Mouse (Mus musculus) heart, embryonic 14.5 days (tissue): ENCODE measurements at regions not wholly inside any gene's neighbourhood (a gene's known extent, or its start where the extent isn't known, plus 50 kb on each side); places are given as distances from the start of the nearest gene placed in this dataset.

Experiments
- ATAC-seq: fragments of 200-750 bp; cut with Nextera tagmentation; 2 replicates; pipeline ENCODE4 v1.8.0; 2017; ENCODE audit warnings: low read depth, moderate TSS enrichment; ENCODE audit not compliant: insufficient number of reproducible peaks, insufficient read depth, low FRiP score
- H3K27ac ChIP-seq, 2 experiments: fragments of 200-500 bp in 1 of 2; fragments of 300-500 bp in 1 of 2; sonication (generic) in 1 of 2; replicated peaks in 1 of 2; 2 replicates each; pipeline ENCODE4 v1.5.1; 2012 to 2014; ENCODE audit warnings: low read depth in 2 of 2, low read length in 2 of 2, control low read depth in 1 of 2, mild to moderate bottlenecking in 1 of 2, mixed read lengths in 1 of 2; ENCODE audit not compliant: control insufficient read depth in 1 of 2, insufficient read depth in 1 of 2
- H3K27me3 ChIP-seq: fragments of 300-500 bp; sonication (generic); 2 replicates; pipeline ENCODE4 v1.6.1; 2014; ENCODE audit warnings: mild to moderate bottlenecking, low read length, control low read depth; ENCODE audit not compliant: control insufficient read depth, insufficient read depth
- H3K36me3 ChIP-seq: fragments of 300-500 bp; sonication (generic); 2 replicates; pipeline ENCODE4 v1.6.1; 2014; ENCODE audit warnings: mild to moderate bottlenecking, control low read depth, low read length, mixed read lengths; ENCODE audit not compliant: control insufficient read depth, insufficient read depth
- H3K4me1 ChIP-seq, 2 experiments: fragments of 200-500 bp in 1 of 2; fragments of 300-500 bp in 1 of 2; sonication (generic) in 1 of 2; 2 replicates each; pipeline ENCODE4 v1.6.1; 2012 to 2014; ENCODE audit warnings: low read length in 2 of 2, control low read depth in 1 of 2, mixed read lengths in 1 of 2; ENCODE audit not compliant: control insufficient read depth in 2 of 2, insufficient read depth in 2 of 2
- H3K4me2 ChIP-seq: fragments of 300-500 bp; sonication (generic); 2 replicates; pipeline ENCODE4 v1.6.1; 2014; ENCODE audit warnings: mild to moderate bottlenecking, low read length
- H3K4me3 ChIP-seq, 2 experiments: fragments of 200-500 bp in 1 of 2; fragments of 300-500 bp in 1 of 2; sonication (generic) in 1 of 2; 2 replicates each; pipeline ENCODE4 v1.5.1; 2012 to 2014; ENCODE audit warnings: low read length in 2 of 2, mild to moderate bottlenecking in 2 of 2, control low read depth in 1 of 2, low read depth in 1 of 2, moderate library complexity in 1 of 2; ENCODE audit not compliant: control insufficient read depth in 1 of 2, insufficient read depth in 1 of 2
- H3K9ac ChIP-seq: fragments of 300-500 bp; sonication (generic); 2 replicates; pipeline ENCODE4 v1.6.1; 2014; ENCODE audit warnings: mild to moderate bottlenecking, low read length
- H3K9me3 ChIP-seq: fragments of 300-500 bp; sonication (generic); 2 replicates; pipeline ENCODE4 v1.6.1; 2016; ENCODE audit warnings: low read length, control low read depth; ENCODE audit not compliant: control insufficient read depth
- WGBS: fragments of 180-500 bp; shearing (Covaris S2); extraction: QIAGEN DNeasy Blood & Tissue Kit; methylation state at CpG from one replicate; pipeline ENCODE4 v1.1.7; 2014; 5-methylcytosine and 5-hydroxymethylcytosine counted together

DNA sequence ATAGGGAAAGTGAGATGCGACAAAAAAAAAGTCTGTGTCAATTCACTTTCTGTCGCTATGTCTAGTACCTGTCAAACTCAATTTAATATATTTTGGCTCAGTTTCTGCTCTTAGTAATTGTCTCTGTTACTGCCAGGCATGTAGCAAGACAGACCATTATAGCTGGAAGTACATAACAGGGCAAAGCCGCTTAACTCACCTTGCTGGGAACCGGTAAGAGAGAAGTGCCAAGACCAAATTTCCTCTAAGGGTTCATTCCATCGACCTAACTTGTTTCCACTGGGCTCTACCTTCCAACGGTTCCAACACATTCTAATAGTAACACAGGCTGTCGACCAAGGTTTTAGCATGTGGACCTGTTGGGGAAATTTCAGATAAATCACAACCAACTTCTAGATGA, 99.3 kb downstream of the Mbip start:
- Histone ChIP-seq H3K9ac (no peak overlapping the region), H3K4me2 (no peak overlapping the region), H3K27me3 (no peaks in the 10 kb centered on the region), H3K27ac (no peak overlapping the region), H3K4me3 (no peak overlapping the region), H3K9me3 (no peaks in the 10 kb centered on the region), H3K4me1 (peaks cover 0 to 4% of the 10 kb centered on the region in 2 experiments; a peak in 1 of 4 replicates), H3K36me3 (no peaks in the 10 kb centered on the region)
- ATAC-seq = no peak
- WGBS = 86% methylated on average over 7 of the region's 7 CpGs

DNA sequence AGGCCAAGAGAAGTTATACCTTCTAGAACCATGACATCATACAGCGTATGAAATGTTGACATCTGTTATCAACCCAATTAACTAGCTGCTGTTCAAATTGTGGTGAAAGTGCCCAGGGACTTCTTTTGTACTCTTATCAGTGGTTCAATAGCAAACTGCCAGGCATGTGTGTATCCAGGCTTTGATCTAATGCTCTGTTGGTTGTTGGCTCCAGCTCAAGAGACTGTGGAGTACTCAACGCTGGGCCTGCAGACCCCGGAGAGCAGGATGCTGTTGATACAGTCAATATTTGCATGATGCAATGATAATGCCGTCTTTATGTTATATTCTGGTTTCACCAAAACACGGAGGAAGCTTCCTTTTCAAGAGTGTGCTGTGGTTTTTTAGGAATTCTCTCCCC, 102.9 kb downstream of the Mbip start:
- 16% methylated on average over 5 of the region's 5 CpGs for WGBS
- H3K4me2 ChIP-seq = no peak overlapping the region
- no peak overlapping the region for H3K4me3 ChIP-seq
- H3K27ac ChIP-seq = no peak overlapping the region
- ATAC-seq = no peak
- no peak overlapping the region for H3K9ac ChIP-seq
- H3K4me1 ChIP-seq = peaks cover 0 to 4% of the 10 kb centered on the region in 2 experiments; a peak in 1 of 4 replicates
- H3K36me3 ChIP-seq = no peaks in the 10 kb centered on the region
- H3K27me3 ChIP-seq = no peaks in the 10 kb centered on the region
- H3K9me3 ChIP-seq = no peaks in the 10 kb centered on the region

- H3K36me3 ChIP-seq = no peaks in the 10 kb centered on the region
- H3K9me3 ChIP-seq = no peaks in the 10 kb centered on the region
- H3K27ac ChIP-seq = no peak overlapping the region
- no peaks in the 10 kb centered on the region for H3K27me3 ChIP-seq
- H3K4me2 ChIP-seq = no peak overlapping the region
- H3K4me3 ChIP-seq = no peak overlapping the region
- H3K9ac ChIP-seq = no peak overlapping the region
- peaks cover 0 to 4% of the 10 kb centered on the region in 2 experiments; a peak in 1 of 4 replicates for H3K4me1 ChIP-seq
- ATAC-seq = no peak
- 37% methylated on average over 5 of the region's 5 CpGs for WGBS
Observed at GRCm38 (mm10) chr12:56241735-56242134, 104.0 kb downstream of the Mbip start.

DNA sequence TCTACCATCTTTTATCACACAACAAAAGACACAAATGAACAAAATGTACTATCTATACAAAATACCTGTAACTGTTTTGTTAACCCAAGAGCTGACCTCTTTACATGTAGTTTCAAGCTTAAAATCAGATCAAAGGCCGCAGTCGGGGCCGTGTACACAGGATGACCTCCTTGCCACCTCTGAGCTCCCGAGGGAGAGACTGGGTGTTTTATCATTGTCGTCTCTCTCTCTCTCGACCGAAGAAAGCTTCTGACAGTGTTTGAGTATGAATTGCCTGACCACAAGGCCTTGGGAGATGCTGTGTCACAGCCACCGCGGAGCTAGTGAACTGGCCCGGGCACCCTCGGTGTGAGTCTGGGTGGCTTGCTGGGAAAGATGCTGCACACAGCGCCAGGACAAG, 105.5 kb downstream of the Mbip start:
- ATAC-seq = no peak
- no peak overlapping the region for H3K4me3 ChIP-seq
- peaks cover 0 to 4% of the 10 kb centered on the region in 2 experiments; a peak in 1 of 4 replicates for H3K4me1 ChIP-seq
- no peak overlapping the region for H3K27ac ChIP-seq
- H3K4me2 ChIP-seq = no peak overlapping the region
- no peak overlapping the region for H3K9ac ChIP-seq
- H3K36me3 ChIP-seq = no peaks in the 10 kb centered on the region
- H3K27me3 ChIP-seq = no peaks in the 10 kb centered on the region
- WGBS = 55% methylated on average over 12 of the region's 12 CpGs
- H3K9me3 ChIP-seq = no peaks in the 10 kb centered on the region

DNA sequence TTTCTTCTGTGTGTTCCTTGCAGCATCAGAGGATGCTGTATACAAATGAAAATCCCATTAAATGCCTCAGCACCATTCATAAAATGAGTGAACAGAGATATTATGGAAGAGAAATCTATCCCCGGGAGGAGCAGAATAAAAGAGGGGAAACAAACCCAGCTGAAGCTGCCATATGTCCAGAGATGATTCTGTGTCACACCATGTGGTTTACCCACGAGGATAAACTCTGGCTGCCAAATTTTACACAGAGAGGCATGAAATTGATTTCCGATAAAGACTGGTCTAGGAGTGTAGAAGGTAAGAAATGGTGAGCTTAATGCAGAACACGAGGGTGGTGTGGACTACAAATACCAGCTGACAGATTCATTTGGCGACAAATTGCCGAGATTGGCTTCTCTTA, 111.1 kb downstream of the Mbip start:
- Histone ChIP-seq H3K4me1 (no peaks in the 10 kb centered on the region), H3K9ac (no peak overlapping the region), H3K27ac (no peak overlapping the region), H3K4me3 (no peak overlapping the region), H3K4me2 (no peak overlapping the region), H3K9me3 (no peaks in the 10 kb centered on the region), H3K27me3 (no peaks in the 10 kb centered on the region), H3K36me3 (no peaks in the 10 kb centered on the region)
- ATAC-seq = no peak
- WGBS = 71% methylated on average over 6 of the region's 6 CpGs

- Histone ChIP-seq H3K27me3 (no peaks in the 10 kb centered on the region), H3K4me2 (no peak overlapping the region), H3K9ac (no peak overlapping the region), H3K4me3 (no peak overlapping the region), H3K4me1 (no peaks in the 10 kb centered on the region), H3K36me3 (no peaks in the 10 kb centered on the region), H3K27ac (no peak overlapping the region), H3K9me3 (no peaks in the 10 kb centered on the region)
- no peak for ATAC-seq
Observed at GRCm38 (mm10) chr12:56233209-56233608, 112.5 kb downstream of the Mbip start.

GRCm38 (mm10) chr12:56224142-56224895, 121.4 kb downstream of the Mbip start:
- H3K4me1 ChIP-seq = no peaks in the 10 kb centered on the region
- no peaks in the 10 kb centered on the region for H3K36me3 ChIP-seq
- WGBS = 88% methylated on average over 3 of the region's 3 CpGs
- no peak overlapping the region for H3K4me2 ChIP-seq
- ATAC-seq = no peak
- no peaks in the 10 kb centered on the region for H3K27me3 ChIP-seq
- H3K27ac ChIP-seq = no peak overlapping the region
- no peak overlapping the region for H3K9ac ChIP-seq
- no peak overlapping the region for H3K4me3 ChIP-seq
- H3K9me3 ChIP-seq = no peaks in the 10 kb centered on the region

DNA sequence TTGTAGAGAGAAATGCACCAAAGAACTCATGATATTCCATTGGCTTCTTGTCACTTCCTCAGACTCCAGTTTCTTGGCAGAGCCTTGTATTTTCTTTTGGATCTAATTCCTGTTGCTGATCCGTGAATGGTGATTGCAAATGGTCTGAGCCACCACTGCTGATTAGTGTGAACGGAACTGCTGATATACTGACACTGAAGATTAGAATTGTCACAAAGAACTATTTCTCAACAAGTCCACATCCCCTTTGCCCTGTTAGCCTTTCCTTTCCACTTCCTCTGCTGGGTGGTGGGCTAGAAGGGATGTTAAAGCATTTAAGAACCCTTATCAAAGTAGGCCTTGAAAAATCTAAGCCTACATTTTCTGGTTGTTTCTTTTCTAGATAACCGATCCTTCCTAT, 152.2 kb downstream of the Mbip start:
- WGBS = 53% methylated on average over 3 of the region's 3 CpGs
- H3K4me3 ChIP-seq = no peak overlapping the region
- peak; percentile 61; the same call in 1 of the 2 replicates for ATAC-seq
- H3K9ac ChIP-seq = no peak overlapping the region
- no peaks in the 10 kb centered on the region for H3K36me3 ChIP-seq
- no peaks in the 10 kb centered on the region for H3K27me3 ChIP-seq
- no peaks in the 10 kb centered on the region for H3K4me1 ChIP-seq
- H3K27ac ChIP-seq = no peak overlapping the region
- H3K9me3 ChIP-seq = no peaks in the 10 kb centered on the region
- H3K4me2 ChIP-seq = no peak overlapping the region
